Mouse (Mus musculus): ENCODE results near the gene Inpp4a. TPM values are rescaled to one million over a fixed set of nuclear protein-coding genes. Genes with fewer than 3 reads are reported as not detected.
A peak's percentile ranks its signal among the peaks of the same experiment; 100 is the strongest.

The Inpp4a gene
- 11.0 and 11.4 TPM in 2 replicates for polyA plus RNA-seq (2011; ENCODE audit: insufficient read length, low read depth, missing spikeins)

DNA sequence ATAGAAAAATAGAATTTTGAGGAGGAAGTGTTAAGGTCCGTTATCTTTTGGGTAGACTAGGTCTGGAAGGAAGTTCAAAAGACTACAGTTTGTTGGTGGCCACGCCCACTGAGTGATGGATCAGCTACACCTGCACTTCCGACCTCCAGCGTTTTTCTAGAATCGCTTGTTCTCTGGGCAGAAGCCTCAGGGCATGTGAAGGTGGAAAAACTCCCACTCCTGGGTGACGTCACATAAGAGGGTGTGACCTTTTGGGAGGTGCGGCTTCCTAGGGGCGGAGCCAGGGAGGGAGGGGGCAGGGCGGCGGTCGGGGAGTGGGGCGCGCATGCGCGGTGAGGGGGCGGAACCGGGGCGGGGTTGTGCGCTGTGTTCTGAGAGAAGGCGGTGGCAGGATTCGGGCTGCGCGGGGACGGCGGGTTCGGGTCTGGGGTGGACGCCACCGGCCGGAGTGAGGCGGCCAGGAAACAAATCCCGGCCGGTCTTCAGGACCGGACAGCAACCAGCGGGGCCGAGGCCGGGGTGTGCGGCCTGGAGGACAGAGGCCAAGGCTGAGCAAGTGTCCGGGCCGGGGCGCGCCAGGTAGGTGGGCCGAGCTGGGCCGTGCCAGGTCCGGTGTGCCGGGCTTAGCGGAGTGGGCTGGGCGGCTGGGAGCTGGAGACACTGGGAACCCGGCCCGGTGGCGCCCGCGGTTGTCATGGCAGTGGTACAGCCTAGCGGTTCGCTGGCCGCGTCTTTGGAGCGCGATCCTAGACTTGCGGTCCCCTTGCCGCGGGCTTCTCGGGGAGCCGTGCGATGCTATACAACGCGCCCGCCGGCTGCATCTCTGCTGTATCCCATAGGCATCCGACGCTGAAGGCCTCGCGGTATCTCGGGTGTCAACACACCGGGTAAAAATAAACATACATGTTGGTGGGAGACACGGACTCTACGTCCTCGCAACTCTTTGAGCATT lies at the start of gene Inpp4a:
Gene Inpp4a, plus strand, starts transcription at position 326 of the 952 bp plus-strand sequence.
- Histone ChIP-seq H3K4me3 (ENCODE audit: insufficient read depth, low read length) (peak within 1 kb of the TSS; percentile 61), H3K27ac (ENCODE audit: insufficient read depth, low read length) (no peak within 1 kb of the TSS), H3K4me1 (ENCODE audit: control insufficient read depth, insufficient read depth, low read length) (0 out of 2 replicates have a peak, but pooled peaks cover 4% of the 10 kb centered on the region)
- TF ChIP-seq CTCF (IDR thresholded peaks at IDR 0.05; ENCODE audit: borderline replicate concordance, insufficient read depth, low read length) (no peak), POLR2A (IDR thresholded peaks at IDR 0.05; ENCODE audit: low read depth, low read length) (peak; percentile 63)

DNA sequence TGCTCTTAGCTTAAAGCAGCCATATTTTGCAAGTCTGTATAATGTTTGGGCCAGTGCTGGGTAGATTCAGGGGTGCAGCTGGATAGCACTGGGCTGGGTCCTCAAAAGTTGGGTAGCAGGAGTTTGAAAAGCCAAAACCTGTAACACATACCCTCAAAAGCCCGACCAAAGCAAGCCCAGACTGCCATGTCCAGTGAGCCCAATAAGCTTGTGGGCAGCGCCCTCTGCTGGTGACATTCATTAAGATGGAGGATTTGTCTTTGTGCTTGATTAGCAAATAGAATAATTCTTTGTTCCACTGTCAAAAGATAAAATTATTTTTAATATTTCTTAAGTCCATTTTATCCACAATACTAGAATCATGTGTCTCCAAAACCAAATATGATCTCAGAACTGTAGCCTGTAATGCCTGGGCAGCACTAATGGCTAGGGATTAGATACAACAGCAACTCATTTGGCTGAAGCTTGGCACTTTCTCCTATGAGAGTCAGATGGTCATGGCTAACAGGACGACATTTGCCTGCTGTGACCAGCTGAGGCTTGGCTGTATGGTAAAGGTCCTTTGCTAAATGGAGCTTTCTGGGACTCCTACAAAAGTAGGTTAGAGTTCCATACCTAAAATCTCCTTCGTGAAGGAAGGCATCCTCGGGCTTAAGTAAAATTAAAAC lies 48.9 kb upstream of the Inpp4a start:
- H3K27ac ChIP-seq (ENCODE audit: insufficient read depth, low read length): no peak overlapping the region
- no peaks in the 10 kb centered on the region for H3K4me1 ChIP-seq (ENCODE audit: control insufficient read depth, insufficient read depth, low read length)
- TF ChIP-seq CTCF (IDR thresholded peaks at IDR 0.05; ENCODE audit: borderline replicate concordance, insufficient read depth, low read length) (peak; percentile 80), POLR2A (IDR thresholded peaks at IDR 0.05; ENCODE audit: low read depth, low read length) (no peak)
- no peak overlapping the region for H3K4me3 ChIP-seq (ENCODE audit: insufficient read depth, low read length)

DNA sequence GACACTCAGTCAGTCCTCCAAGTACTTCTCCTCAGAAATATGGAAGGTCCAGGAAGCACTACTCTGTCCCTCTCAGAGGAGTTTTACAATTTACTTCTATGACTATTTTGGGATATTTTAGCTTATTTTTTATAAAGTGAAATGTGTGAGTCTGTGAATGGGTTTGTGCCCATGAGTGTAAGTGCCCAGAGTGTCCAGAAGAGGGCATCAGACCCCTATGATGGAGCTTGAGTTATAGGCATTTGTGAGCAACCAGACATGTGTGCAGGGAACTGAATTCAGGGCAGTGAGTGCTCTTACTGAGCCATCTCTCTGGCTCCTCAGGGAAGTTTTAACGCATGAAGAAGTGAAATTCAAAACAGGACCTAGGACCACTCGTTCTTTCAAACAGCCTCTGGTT lies 41.2 kb upstream of the Inpp4a start:
- no peak for TF ChIP-seq POLR2A (IDR thresholded peaks at IDR 0.05; ENCODE audit: low read depth, low read length)
- no peak for TF ChIP-seq CTCF (IDR thresholded peaks at IDR 0.05; ENCODE audit: borderline replicate concordance, insufficient read depth, low read length)
- Histone ChIP-seq H3K27ac (ENCODE audit: insufficient read depth, low read length) (no peak overlapping the region), H3K4me3 (ENCODE audit: insufficient read depth, low read length) (no peak overlapping the region), H3K4me1 (ENCODE audit: control insufficient read depth, insufficient read depth, low read length) (no peaks in the 10 kb centered on the region)

DNA sequence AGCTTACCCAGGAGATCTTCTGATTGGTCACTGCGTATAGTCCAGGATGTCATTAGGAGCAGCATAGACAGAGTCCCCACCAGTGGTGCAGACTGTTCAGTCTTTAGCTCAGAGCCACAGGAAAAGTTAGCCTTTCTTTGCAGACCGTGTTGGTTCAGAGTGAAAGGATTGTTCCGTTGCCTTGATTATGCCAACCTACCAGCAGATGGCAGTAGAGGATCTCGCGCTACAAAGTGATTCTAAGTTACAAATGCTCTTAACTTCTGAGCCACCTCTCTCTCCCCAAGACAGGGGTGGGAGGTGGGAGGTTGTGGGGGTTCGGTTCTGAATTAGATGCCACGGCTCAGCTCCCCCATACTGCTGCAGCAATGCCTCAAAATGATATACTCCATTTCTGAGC lies 27.2 kb upstream of the Inpp4a start:
- no peak overlapping the region for H3K4me3 ChIP-seq (ENCODE audit: insufficient read depth, low read length)
- TF ChIP-seq POLR2A (IDR thresholded peaks at IDR 0.05; ENCODE audit: low read depth, low read length): no peak
- TF ChIP-seq CTCF (IDR thresholded peaks at IDR 0.05; ENCODE audit: borderline replicate concordance, insufficient read depth, low read length): 0 out of 2 replicates have a peak, but pooled peaks have one; percentile 39
- no peak overlapping the region for H3K27ac ChIP-seq (ENCODE audit: insufficient read depth, low read length)
- no peaks in the 10 kb centered on the region for H3K4me1 ChIP-seq (ENCODE audit: control insufficient read depth, insufficient read depth, low read length)

DNA sequence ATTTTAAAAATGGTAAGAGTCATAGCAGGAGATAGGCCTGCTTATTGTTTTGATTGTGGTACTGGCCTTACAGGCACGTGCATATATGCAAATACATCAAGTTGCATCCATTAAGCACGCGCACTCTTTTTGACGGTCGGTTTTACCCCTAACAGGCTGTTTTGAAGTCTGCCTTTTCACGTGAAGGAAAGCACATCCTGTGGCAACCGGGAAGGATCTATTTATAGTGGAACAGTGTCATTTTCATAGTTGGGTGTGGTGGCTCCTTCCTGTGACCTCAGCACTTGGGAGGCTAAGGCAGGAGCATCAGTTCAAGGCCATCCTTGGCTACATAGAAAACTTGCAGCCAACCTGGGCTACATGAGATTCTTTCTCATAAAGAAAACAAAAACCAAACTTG lies 13.1 kb upstream of the Inpp4a start:
- Histone ChIP-seq H3K27ac (ENCODE audit: insufficient read depth, low read length) (no peak overlapping the region), H3K4me1 (ENCODE audit: control insufficient read depth, insufficient read depth, low read length) (no peaks in the 10 kb centered on the region), H3K4me3 (ENCODE audit: insufficient read depth, low read length) (no peak overlapping the region)
- no peak for TF ChIP-seq POLR2A (IDR thresholded peaks at IDR 0.05; ENCODE audit: low read depth, low read length)
- TF ChIP-seq CTCF (IDR thresholded peaks at IDR 0.05; ENCODE audit: borderline replicate concordance, insufficient read depth, low read length): no peak

DNA sequence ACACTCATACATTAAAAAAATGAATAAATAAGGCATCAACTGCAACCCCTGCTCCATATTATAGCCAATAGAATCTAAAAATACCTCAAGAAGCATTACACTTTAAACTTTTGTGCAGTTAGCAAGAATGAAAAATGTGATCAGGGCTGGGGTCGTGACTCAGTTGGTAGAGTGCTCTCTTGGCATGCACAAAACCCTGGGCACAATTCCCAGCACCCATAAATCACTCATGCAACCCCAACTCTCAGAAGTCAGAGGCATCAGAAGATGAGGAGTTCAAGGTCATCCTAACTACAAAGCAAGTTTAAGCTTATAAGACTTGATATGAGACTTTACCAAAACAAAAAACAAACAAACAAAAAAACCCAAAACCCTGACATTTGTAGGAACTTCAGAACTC lies 11.9 kb upstream of the Inpp4a start:
- Histone ChIP-seq H3K4me3 (ENCODE audit: insufficient read depth, low read length) (no peak overlapping the region), H3K27ac (ENCODE audit: insufficient read depth, low read length) (no peak overlapping the region), H3K4me1 (ENCODE audit: control insufficient read depth, insufficient read depth, low read length) (no peaks in the 10 kb centered on the region)
- TF ChIP-seq CTCF (IDR thresholded peaks at IDR 0.05; ENCODE audit: borderline replicate concordance, insufficient read depth, low read length) (no peak), POLR2A (IDR thresholded peaks at IDR 0.05; ENCODE audit: low read depth, low read length) (no peak)

DNA sequence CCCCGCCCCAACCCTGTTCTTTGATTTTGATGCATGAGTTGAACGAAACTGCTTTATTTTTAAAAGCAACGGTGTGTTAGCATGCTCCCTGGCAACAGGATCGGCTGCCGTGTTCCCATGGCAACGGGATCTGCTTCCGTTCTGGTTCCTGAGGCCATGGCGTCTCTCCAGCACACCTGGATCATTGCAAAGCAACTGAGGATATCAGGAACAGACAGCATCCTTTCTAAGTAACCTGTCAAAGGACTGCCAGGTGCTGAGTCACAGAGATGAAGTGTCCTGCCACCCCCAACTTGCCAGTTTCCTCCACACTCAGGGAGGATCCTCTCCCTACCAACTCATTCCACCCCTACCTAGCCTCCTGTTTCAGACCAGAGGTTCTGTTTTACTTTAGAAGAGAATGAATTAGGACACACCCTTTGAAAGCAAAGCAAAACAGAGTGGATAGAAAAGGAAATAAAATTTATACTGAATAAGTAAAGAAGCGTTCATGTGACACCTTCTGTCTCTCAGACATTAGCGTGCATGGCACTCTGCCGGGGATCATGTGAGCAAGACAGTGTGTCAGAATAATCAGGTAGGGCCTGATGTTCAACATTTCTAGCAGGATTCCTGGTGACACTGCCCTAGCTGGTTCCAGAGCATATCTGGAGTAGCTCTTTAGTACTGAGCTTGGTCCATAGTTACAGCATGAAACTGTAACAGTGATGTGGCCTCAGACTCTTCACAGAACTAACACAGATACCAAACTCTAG lies 11.3 kb upstream of the Inpp4a start:
- H3K4me3 ChIP-seq (ENCODE audit: insufficient read depth, low read length): no peak overlapping the region
- no peak for TF ChIP-seq CTCF (IDR thresholded peaks at IDR 0.05; ENCODE audit: borderline replicate concordance, insufficient read depth, low read length)
- TF ChIP-seq POLR2A (IDR thresholded peaks at IDR 0.05; ENCODE audit: low read depth, low read length): no peak
- no peaks in the 10 kb centered on the region for H3K4me1 ChIP-seq (ENCODE audit: control insufficient read depth, insufficient read depth, low read length)
- peak overlapping the region; percentile 8; the same call in 1 of the 2 replicates for H3K27ac ChIP-seq (ENCODE audit: insufficient read depth, low read length)

DNA sequence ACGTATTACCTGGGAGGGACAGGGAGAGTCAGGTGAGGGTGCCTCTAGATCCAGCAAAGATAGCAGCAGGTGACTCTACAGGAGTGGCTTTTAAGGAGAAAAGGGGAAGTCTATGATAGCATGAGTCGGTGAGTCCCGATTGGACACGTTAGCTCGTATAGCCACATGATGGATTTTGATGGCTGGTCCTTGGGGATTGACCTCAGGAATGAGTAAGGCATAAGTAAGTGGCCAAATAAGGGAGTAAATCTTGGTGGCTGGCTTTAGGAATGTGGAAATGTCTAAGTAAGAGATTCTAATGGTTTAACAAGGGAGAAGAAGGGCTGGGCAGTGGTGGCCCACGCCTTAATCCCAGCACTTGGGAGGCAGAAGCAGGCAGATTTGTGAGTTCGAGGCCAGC lies 10.7 kb upstream of the Inpp4a start:
- TF ChIP-seq CTCF (IDR thresholded peaks at IDR 0.05; ENCODE audit: borderline replicate concordance, insufficient read depth, low read length): no peak
- TF ChIP-seq POLR2A (IDR thresholded peaks at IDR 0.05; ENCODE audit: low read depth, low read length): no peak
- H3K4me3 ChIP-seq (ENCODE audit: insufficient read depth, low read length): no peak overlapping the region
- H3K4me1 ChIP-seq (ENCODE audit: control insufficient read depth, insufficient read depth, low read length): no peaks in the 10 kb centered on the region
- H3K27ac ChIP-seq (ENCODE audit: insufficient read depth, low read length): peak overlapping the region; percentile 8; the same call in 1 of the 2 replicates

DNA sequence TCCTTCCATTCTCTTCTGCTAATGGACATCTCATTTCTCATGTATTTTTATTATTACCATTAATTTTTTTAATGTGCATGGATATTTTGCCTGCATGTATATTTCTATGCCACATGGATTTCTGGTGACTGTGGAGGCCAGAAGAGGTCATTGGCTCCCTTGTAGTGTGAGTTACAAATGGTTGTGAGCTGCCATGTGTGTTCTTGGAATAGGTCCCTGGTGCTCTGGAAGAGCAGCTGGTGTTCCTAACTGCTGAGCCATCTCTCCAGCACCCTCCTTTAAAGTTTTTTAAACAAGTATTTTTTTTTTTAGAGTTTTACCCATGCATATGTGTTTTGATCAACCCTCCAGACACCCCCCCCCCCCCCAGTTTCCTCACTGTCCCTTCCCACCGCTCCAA lies 3.3 kb upstream of the Inpp4a start:
- H3K4me1 ChIP-seq (ENCODE audit: control insufficient read depth, insufficient read depth, low read length): 0 out of 2 replicates have a peak, but pooled peaks cover 4% of the 10 kb centered on the region
- H3K4me3 ChIP-seq (ENCODE audit: insufficient read depth, low read length): no peak overlapping the region
- no peak for TF ChIP-seq CTCF (IDR thresholded peaks at IDR 0.05; ENCODE audit: borderline replicate concordance, insufficient read depth, low read length)
- no peak for TF ChIP-seq POLR2A (IDR thresholded peaks at IDR 0.05; ENCODE audit: low read depth, low read length)
- no peak overlapping the region for H3K27ac ChIP-seq (ENCODE audit: insufficient read depth, low read length)

All from embryonic fibroblast, embryonic 13.5 days (primary cell).